Mouse (Mus musculus): ENCODE measurements around the gene Ubac2.

- TF ChIP-seq GATA1 (IDR thresholded peaks at IDR 0.05; ENCODE audit: low read length) (no peak), TAL1 (IDR thresholded peaks at IDR 0.05; ENCODE audit: low read length) (no peak)
Measured at GRCm38 (mm10) chr14:121881211-121881610, 2.8 kb downstream of the Ubac2 start.
